Mouse (Mus musculus): Measurements from ENCODE around the gene Fam129b. TPM values are rescaled to one million over a fixed set of nuclear protein-coding genes. Genes with fewer than 3 reads are reported as not detected.

The Fam129b gene
- total RNA-seq, 2 experiments from 2014 or later: 31.2 to 33.4 TPM

DNA sequence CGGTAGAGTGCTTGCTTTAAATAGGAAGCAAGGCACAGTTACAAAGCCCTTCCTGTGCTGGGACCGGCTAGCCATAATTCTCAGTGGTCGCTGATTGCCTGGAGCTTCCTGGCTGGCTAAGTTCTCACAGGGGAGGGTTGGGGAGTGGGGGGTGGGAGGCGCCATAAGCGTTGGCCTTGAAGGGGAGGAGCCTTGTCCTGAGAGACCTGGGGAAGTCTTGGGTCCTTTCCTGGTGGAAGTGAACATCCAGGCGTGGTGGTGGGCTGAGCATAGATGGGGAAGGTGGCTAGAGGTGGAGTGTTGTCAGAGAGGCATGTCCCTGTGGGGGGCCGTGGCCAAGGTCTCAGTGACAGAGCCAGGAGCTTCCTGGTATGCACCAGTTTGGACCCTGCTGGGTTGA lies 8.8 kb downstream of the Fam129b start:
- intact Hi-C loops (cut with DNase I): no loop called here

DNA sequence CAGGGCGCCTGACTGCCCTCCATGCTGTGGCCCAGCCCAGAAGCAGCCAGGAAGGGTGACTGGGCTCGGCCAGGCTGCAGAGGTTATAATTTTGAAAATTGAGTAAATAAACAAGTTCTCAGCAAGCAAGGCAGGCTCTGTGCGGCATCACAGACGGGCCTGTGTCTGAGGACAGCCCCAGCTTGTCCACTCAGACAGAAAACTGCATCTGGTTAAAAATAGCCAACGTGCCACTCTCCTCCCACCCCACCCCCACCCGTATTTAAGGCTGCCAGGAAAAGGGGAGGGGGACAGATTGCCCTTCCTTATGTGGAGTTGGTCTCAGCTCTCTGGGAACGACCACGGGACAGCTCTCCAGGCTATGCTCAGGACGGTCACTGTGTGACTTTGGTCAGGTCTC lies 12.1 kb downstream of the Fam129b start:
- DNase-seq: no peak
- intact Hi-C loops (cut with DNase I): no loop called here

More for the DNA sequence above, 8.8 kb downstream of the Fam129b start:
- no peak for DNase-seq

- intact Hi-C loops (cut with DNase I): no loop called here
- DNase-seq: no peak
Observed at GRCm38 (mm10) chr2:32888551-32888950, 12.6 kb downstream of the Fam129b start.

GRCm38 (mm10) chr2:32890280-32890679 lies 14.4 kb downstream of the Fam129b start:
- DNase-seq: no peak
- intact Hi-C loops (cut with DNase I): no loop called here

- intact Hi-C loops (cut with DNase I): no loop called here
- no peak for DNase-seq
Observed at GRCm38 (mm10) chr2:32891278-32891677, 15.4 kb downstream of the Fam129b start.

DNA sequence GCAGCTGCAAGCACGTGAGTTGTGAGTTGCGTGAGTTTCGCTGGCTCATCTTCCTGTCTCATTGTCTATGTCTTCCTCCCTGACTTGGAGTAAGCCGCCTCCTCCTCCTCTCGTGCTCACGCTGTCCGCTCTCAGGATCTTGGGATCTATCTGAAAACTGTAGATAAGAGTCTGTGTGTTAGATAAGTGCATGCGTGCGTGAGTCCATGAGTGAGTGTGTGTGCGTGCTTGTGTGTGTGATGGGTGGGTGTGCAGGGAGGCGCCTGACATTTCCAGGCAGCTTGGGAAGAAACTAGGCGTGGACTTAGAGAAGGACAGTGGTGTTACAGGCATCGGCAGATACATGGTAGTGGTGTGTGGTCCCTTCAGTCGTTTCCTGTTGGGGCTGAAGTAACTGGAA lies 16.6 kb downstream of the Fam129b start:
- no peak for DNase-seq
- intact Hi-C loops (cut with DNase I): no loop called here

- DNase-seq: no peak
- intact Hi-C loops (cut with DNase I): no loop called here
Observed at GRCm38 (mm10) chr2:32894097-32894496, 18.2 kb downstream of the Fam129b start.

DNA sequence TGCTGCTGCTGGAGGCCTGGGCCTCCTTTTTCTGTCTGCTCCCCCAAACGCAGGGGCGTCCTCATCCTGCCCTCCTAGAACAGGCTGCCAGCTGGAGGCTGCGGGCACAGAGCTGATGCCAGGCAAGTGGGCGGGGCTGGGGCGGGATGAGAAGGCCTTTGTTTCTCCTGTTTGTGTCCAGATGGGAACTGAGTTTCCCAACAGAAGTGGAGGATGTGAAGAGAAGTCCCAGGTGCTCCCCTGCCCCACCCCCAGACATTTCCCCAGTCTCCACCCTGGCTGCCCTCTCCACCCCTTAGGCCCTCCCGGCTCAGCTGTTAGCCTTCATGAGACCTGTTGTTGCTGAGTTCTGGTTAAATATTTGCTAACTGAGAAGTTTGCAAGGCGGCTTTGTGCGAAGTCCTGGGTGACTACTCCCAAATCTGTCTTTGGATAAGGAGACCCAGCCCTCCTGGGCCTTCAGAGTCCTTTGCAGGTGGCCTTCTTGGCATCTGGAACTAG lies 19.7 kb downstream of the Fam129b start:
- intact Hi-C loops (cut with DNase I): no loop called here
- DNase-seq: no peak

GRCm38 (mm10) chr2:32896507-32897147 lies 20.7 kb downstream of the Fam129b start:
- DNase-seq: no peak
- intact Hi-C loops (cut with DNase I): no loop called here

DNA sequence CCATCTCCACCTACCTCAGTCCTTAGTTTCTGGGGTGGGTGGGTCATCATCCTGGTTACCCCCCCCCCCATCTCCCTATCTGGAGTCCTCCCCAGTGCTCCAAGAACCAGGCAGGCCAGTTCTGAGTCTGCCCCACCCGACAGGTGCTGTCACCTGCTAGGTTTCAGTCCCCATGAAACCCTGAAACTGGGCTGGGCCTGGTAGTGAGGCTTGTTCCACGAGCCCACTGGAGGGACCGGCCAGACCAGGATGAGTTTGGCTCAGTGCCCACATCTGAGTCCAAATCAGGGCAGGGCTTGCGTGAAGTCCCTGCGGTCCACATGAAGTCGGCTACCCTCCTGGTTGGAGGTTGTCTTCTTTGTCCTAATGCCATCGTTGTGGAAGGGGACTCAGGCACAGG lies 23.1 kb downstream of the Fam129b start:
- no peak for DNase-seq
- intact Hi-C loops (cut with DNase I): no loop called here

DNA sequence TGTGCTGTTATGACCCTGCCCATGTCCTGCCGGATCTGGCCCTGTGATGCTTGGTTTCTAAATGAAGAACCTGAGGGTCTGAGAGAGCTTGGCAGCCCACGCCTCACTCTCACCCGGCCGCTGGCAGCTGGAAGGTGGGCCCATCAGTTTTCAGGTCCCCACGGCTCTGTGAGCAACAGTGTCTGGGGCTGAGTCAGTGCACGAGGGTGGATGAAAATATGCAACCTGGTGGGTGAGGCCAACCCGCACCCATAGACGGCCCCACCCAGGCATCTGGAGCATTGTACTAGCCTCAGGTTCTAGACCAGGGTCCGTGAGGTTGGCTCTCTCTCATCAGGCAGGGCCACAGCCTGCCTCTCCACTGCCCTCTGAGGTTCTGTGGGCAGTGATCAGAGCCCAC lies 26.2 kb downstream of the Fam129b start:
- intact Hi-C loops (cut with DNase I): no loop called here
- DNase-seq: no peak

GRCm38 (mm10) chr2:32903470-32903869 lies 27.6 kb downstream of the Fam129b start:
- no peak for DNase-seq
- intact Hi-C loops (cut with DNase I): no loop called here

- intact Hi-C loops (cut with DNase I): no loop called here
- no peak for DNase-seq
Observed at GRCm38 (mm10) chr2:32904637-32905036, 28.7 kb downstream of the Fam129b start.

DNA sequence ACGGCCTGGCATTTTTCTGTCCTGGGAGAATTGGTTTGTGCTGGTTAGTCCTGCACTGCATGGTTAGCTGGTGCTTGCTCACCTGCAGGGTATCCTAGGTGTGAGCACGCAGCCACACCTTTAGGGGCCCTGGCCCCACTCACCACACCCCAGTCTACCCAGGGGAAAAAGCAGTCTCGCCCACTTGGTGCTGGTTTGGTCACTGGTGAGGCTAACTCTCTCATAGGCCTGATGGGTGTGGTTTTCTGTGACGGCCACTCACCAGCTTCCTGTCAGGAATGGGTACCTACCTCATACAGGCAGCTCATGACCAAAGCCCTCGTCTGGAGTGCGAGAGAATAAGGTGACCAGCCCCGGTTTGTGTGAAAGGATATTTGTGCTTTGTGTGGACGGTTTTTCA lies 29.4 kb downstream of the Fam129b start:
- DNase-seq: no peak
- intact Hi-C loops (cut with DNase I): no loop called here

- DNase-seq: no peak
Observed at GRCm38 (mm10) chr2:32907442-32907841, 31.5 kb downstream of the Fam129b start.

GRCm38 (mm10) chr2:32908272-32908671 lies 32.4 kb downstream of the Fam129b start:
- peak; percentile 62 to 75 for DNase-seq
- intact Hi-C loops (cut with DNase I): no loop called here

More at GRCm38 (mm10) chr2:32907442-32907841, 31.5 kb downstream of the Fam129b start:
- intact Hi-C loops (cut with DNase I): no loop called here

- DNase-seq: peak; percentile 42 to 48
- intact Hi-C loops (cut with DNase I): no loop called here
Observed at GRCm38 (mm10) chr2:32908796-32909195, 32.9 kb downstream of the Fam129b start.

- intact Hi-C loops (cut with DNase I): loop anchor here (1.0 to 2.0 kb wide), 3 partner anchors 37 to 135 kb away; no protein-coding TSS in a partner anchor
- DNase-seq: no peak
Observed at GRCm38 (mm10) chr2:32911639-32912182, 35.8 kb downstream of the Fam129b start.

- DNase-seq: peak; percentile 84 to 91
- intact Hi-C loops (cut with DNase I): loop anchor here (1.0 to 2.0 kb wide), 3 partner anchors 38 to 136 kb away; no protein-coding TSS in a partner anchor
Observed at GRCm38 (mm10) chr2:32912210-32912804, 36.4 kb downstream of the Fam129b start.

DNA sequence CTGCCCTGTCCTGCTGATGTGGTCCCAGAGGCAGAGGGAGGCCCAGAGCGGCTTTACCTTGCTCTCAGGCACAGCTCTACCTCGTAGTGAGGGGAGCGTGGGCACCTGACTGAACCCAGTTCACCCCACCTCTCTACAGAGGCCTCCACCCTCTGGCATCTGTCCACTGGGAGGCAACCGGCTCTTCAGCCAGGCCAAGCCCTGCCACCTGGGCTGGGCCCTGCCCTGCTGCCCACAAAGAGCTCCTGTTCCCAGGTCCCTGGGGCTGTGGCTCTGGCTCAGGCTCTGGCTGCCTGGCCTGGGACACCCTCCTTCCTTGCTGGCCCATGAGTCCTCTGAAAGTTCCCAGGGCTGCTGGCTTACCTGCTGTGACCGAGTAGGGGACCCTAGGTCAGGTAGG lies 38.4 kb downstream of the Fam129b start:
- peak in 1 of 2 experiments; percentile 53 for DNase-seq
- intact Hi-C loops (cut with DNase I): loop anchor here (2.0 kb wide), 1 partner anchor 14 kb away; no protein-coding TSS in a partner anchor

DNA sequence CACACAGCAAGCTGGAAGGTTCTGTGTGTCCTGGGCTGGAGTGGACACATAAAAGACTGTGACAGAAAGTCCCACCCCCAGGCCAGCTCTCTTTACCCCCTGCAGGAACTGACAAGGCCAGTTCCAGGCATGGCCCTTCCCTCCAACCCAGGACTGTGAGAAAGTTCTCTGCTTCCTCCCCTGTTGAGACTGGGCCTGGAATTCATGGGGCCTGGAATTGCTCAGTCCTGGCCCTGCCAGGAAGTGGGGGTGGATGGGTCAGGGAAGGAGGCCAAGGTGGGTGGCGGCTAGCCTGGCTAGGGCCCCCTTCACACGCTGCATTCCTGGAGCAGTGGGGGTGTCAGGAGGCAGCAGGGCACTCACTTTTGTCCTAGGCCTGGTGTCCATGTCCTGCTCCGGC lies 39.0 kb downstream of the Fam129b start:
- intact Hi-C loops (cut with DNase I): loop anchor here (2.0 kb wide), 1 partner anchor 14 kb away; no protein-coding TSS in a partner anchor
- peak; percentile 70 to 84 for DNase-seq

DNA sequence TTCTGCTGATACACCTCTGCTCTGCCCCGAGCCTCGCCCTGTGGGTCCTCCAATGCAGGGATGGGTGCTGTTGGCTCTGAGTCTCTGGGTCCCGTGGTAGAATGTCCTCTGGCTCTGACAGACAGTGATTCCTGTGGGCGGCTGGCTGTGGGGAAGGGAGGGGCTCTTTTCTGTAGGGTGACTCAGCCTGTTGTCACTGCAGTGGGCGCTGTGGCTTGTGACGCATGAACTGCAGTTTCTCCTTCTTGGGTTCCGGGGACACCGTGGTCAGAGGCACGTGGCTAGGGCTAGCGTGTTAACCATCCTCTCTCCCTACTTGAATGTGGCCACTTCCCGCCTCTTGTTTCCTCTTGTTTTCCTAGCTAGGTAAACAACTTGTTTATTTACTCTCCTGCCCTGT lies 41.6 kb downstream of the Fam129b start:
- peak; percentile 38 for DNase-seq
- intact Hi-C loops (cut with DNase I): no loop called here
